Mouse (Mus musculus) kidney, postnatal 25 days (tissue): ENCODE measurements around the gene Gm4559.
"Not testable (repeated sequence)": the region's sequence is repeated elsewhere in the genome, so short reads cannot be mapped to it uniquely, and the experiment has no call there.

Experiments used
- DNase-seq, 2 experiments: peaks; one replicate each; pipeline ENCODE4 v3.0.0; 2021; ENCODE audit warnings: mixed read lengths in 2 of 2

The Gm4559 gene

GRCm38 (mm10) chr7:142274263-142274662 is at the start of gene Gm4559:
Gene Gm4559 (minus strand): TSS chr7:142274363.
- DNase-seq: not testable (repeated sequence)

- no peak for DNase-seq
Measured at GRCm38 (mm10) chr7:142323396-142324117, 49.4 kb upstream of the Gm4559 start.

- no peak for DNase-seq
Measured at GRCm38 (mm10) chr7:142322641-142323040, 48.5 kb upstream of the Gm4559 start.

GRCm38 (mm10) chr7:142321637-142322306 is 47.6 kb upstream of the Gm4559 start:
- not testable (repeated sequence) for DNase-seq

DNA sequence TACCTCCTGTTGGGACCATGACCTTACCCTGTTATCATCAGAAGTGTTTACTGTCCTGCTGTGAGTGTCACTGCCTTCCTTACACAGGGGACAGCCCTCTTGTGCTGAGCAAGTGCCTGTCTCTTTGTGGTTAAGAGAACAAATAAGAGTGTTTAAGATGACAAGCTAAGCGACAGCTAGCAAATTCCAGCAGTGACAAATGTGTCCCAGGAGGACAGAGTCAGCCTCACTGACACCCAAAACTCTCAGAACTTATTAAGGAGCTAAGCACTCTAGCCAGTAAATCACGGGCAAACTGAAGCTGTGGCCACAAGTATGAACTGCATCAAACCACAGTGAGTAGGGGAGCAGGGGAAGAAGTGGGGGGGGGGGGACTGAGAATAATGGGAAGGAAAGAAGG is 46.7 kb upstream of the Gm4559 start:
- DNase-seq: peak; percentile 11 to 45

- DNase-seq: no peak
Measured at GRCm38 (mm10) chr7:142319124-142319523, 45.0 kb upstream of the Gm4559 start.

DNA sequence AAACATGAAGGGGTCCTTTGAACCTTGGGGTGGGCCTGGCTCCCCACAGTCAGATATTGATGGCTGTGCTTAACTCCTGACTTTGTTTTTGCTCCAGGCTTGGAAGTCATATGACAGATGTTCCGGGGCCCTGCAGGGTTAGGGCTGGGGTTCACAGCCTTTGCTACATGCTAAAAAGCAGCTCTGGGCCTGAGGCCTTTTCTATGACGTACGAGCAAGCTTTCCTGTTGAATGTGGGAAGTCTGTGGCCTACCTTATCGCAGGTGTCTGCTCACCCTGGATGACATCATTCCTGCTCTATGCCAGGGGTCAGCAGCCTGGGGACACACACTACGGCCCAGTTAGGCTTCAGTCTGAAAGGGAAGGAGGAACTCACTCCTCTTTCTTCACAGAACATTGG is 43.1 kb upstream of the Gm4559 start:
- no peak for DNase-seq

- peak in 1 of 2 experiments; percentile 41 for DNase-seq
Measured at GRCm38 (mm10) chr7:142316558-142316957, 42.4 kb upstream of the Gm4559 start.

GRCm38 (mm10) chr7:142314600-142315285 is 40.6 kb upstream of the Gm4559 start:
- DNase-seq: no peak

DNA sequence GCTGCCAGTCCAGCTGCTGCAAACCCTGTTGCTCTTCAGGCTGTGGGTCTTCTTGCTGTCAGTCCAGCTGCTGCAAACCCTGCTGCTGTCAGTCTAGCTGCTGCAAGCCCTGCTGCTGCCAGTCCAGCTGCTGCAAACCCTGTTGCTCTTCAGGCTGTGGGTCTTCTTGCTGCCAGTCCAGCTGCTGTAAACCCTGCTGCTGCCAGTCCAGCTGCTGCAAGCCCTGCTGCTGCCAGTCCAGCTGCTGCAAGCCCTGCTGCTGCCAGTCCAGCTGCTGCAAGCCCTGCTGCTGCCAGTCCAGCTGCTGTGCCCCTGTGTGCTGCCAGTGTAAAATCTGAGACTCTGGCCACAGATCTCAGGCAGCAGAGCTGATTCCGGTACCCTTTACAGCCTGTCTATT is 29.8 kb upstream of the Gm4559 start:
- not testable (repeated sequence) for DNase-seq

GRCm38 (mm10) chr7:142303249-142303648 is 29.1 kb upstream of the Gm4559 start, which contains the start of gene Krtap5-4:
Gene Krtap5-4 (plus strand): TSS chr7:142303549.
- no peak for DNase-seq

DNA sequence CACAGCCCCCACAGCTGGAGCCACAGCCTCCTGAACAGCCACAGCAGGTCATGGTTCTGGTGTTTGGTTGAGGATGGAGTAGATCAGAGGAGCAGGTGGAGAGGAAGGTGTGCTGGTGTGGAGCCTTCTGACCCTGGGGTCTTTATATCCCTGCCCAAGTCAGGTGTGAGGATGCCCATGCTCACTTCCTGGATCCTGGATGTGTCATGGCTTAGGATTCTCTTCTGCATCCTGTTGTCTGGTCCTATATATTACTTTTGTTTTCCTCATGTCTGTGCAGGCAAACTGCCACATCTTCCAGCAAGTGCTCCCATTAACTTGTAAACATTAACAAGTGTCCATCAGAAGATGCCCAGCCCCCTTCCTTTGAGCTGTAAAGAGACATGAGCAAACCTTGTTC is 22.9 kb upstream of the Gm4559 start, which contains the start of gene Krtap5-1:
Krtap5-1 (minus strand) TSS at position 101 of the 400 bp plus-strand sequence.
- peak in 1 of 2 experiments; percentile 5 for DNase-seq

DNA sequence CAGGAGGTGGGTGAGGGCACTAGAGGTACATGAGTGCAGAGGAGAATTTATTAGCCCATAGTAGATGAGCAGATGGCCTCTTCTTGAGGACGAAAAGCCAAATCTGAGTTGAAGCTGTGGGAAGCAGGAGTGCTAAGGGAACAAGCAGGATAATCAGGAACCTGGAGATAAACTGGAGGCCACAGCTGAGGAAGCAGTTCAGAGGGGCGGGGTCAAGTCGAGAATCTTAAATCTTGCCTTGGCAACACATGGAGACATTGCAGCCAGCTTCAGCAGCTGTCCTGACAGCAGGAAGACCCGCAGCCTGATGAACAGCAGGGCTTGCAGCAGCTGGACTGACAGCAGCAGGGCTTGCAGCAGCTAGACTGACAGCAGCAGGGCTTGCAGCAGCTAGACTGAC is 21.9 kb upstream of the Gm4559 start:
- peak in 1 of 2 experiments; percentile 32 for DNase-seq

- DNase-seq: no peak
Measured at GRCm38 (mm10) chr7:142295418-142295817, 21.3 kb upstream of the Gm4559 start.

DNA sequence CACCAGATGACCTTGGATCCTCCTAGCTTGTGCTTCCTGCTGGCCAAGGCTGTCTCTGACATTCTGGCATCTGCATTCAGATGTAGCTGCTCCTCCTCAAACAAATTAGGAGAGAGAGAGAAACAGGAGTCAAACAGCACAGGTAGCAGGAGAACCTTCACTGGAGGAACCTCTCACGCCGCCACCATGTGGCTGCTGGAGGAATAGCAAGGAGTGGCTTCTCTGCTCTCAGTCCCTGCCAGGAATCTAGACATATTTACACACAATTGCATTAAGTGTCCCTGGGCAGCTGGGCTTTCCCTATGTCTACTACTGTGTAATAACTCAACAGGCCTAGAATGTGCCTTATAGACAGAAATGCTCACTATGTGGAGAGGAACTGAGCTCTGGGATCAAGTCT is 19.7 kb upstream of the Gm4559 start:
- peak; percentile 30 to 39 for DNase-seq

- not testable (repeated sequence) for DNase-seq
Measured at GRCm38 (mm10) chr7:142285910-142286612, 11.9 kb upstream of the Gm4559 start.

- peak; percentile 41 to 57 for DNase-seq
Measured at GRCm38 (mm10) chr7:142285130-142285835, 11.1 kb upstream of the Gm4559 start.

DNA sequence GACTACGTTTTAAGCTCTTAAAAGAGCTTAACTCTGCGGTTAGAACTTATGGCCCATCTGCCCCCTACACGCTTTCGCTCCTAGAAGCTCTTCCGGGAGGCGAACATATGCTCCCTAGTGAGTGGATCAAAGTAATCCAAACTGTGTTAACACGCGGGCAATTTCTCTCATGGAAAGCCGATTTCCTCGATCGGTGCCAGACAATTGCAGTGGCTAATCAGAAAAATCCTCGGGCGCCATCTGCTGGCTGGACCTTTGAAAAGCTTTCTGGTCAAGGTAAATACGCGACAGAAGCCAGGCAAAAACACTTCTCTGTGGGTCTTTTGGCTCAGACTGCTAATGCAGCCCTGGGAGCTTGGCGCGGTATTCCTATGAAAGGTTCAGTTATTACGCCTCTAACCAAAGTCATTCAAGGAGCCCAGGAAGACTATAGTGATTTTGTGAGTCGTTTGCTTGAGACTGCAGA is 10.5 kb upstream of the Gm4559 start:
- DNase-seq: peak; percentile 91 to 97

DNA sequence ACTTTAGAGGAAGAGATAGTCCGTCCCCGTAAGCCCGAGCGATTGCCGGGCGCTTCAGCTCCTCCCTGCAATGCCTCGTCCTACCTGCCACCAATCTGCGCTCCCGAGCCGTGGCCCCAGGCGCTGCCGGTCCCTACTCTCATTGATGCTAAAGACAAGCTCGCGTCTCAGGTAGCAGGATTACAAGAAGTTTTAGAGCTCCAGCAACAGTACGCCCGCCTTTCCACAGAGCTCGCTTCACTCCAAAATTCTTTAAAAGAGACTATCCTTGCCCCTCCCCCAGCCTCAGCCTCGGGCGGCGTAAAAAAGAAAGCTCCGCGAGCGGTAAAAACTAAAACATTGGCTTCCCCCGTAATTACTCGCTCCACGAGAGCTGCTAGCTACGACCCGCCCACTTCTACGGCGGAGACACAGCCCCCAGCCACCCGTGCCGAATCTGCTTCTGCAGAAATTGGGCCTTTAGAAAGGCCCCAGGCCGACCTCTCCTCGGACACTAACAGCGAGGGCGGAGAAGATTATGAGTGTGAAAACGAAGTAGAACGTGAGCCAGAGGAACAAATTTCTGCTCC is 9.9 kb upstream of the Gm4559 start:
- DNase-seq: peak; percentile 55 to 70

DNA sequence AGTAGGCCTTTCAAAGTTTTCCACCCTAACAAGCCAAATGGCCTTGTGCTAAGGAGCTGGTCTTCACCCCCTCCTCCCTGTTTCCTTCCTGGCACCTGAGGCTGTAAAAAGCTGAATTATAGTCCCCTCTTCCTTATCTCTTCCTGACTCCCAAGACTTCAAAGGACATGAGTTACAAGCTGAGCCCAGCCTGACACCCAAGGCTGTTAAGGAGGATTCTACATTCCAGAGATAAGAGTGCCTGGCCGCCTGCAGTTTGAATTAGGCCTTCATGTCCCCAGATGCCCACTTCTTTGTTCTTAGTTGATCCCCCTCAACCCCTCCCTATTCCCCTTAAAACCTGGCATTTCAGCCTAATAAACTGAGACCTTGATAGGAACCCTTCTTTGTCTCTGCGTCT is 8.7 kb upstream of the Gm4559 start:
- peak in 1 of 2 experiments; percentile 42 for DNase-seq

GRCm38 (mm10) chr7:142279291-142279690 is 5.1 kb upstream of the Gm4559 start:
- not testable (repeated sequence) for DNase-seq

DNA sequence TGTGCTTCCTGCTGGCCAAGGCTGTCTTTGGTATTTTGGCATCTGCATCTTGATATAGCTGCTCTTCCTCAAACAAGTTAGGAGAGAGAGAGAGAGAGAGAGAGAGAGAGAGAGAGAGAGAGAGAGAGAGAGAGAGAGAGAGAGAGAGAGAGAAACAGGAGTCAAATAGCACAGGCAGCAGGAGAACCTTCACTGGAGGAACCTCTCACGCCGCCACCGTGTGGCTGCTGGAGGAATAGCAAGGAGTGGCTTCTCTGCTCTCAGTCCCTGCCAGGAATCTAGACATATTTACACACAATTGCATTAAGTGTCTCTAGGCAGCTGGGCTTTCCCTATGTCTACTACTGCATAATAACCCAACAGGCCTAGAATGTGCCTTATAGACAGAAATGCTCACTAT is 4.0 kb upstream of the Gm4559 start:
- DNase-seq: peak; percentile 65 to 77
